Mouse (Mus musculus): Measurements from ENCODE around the gene Irf2.

DNA sequence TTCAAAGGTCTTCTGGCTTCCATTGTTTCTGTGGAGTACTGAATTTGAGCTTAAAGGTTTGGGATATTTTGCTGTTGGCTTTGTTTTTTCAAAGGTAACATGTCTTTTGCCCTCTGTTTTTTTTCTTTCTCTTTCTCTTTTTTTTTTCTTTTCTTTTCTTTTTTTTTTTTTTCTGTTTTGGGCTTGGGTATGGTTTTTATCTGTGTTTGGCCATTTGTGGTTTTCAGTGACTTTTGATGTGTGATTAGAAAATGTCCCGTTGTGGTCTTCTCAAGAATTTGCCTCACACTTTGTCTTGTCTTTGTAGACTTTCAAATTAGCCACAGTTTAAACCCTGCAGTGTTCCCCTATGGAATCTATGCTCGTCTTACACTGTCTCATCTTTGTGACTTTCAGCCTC, 45.5 kb downstream of the Irf2 start:
- no peak for TF ChIP-seq CTCF (IDR thresholded peaks at IDR 0.05; ENCODE audit: borderline replicate concordance, insufficient read depth, low read length)
- no peak for TF ChIP-seq POLR2A (IDR thresholded peaks at IDR 0.05; ENCODE audit: low read depth, low read length)
